Mouse (Mus musculus) neutrophil, adult 5-6 weeks (primary cell): ENCODE measurements around the gene Clcn6. TPM values are rescaled to one million over a fixed set of nuclear protein-coding genes. Genes with fewer than 3 reads are reported as not detected.
"Not testable (repeated sequence)": the region's sequence is repeated elsewhere in the genome, so short reads cannot be mapped to it uniquely, and the experiment has no call there.

Source experiments
- ATAC-seq: fragments of 151-379, 151-347 bp; 2 replicates; pipeline ENCODE4 v1.8.0; 2017; ENCODE audit warnings: mild to moderate bottlenecking, moderate TSS enrichment; ENCODE audit not compliant: insufficient number of reproducible peaks, poor library complexity, low FRiP score, severe bottlenecking; ENCODE audit errors: extremely low read depth
- total RNA-seq: library from RNA; stranded (forward); fragments of 200-1000 nt; gene quantifications from 2 replicates; pipeline ENCODE4 v1.2.3, GENCODE M21; 2017

Clcn6 gene
- total RNA-seq, 1 experiment from 2014 or later, result 14.9 TPM

GRCm38 (mm10) chr4:148046450-148047031, 7.9 kb upstream of the Clcn6 start:
- no peak for ATAC-seq

- ATAC-seq, result no peak
Measured at GRCm38 (mm10) chr4:148044113-148044512, 5.5 kb upstream of the Clcn6 start.

GRCm38 (mm10) chr4:148043327-148043726, 4.7 kb upstream of the Clcn6 start:
- not testable (repeated sequence) for ATAC-seq

GRCm38 (mm10) chr4:148041611-148042191, 3.1 kb upstream of the Clcn6 start:
- no peak for ATAC-seq

- ATAC-seq, result no peak
Measured at GRCm38 (mm10) chr4:148040933-148041610, 2.5 kb upstream of the Clcn6 start.

GRCm38 (mm10) chr4:148040029-148040830, 1.6 kb upstream of the Clcn6 start:
- ATAC-seq, result no peak

- no peak for ATAC-seq
Measured at GRCm38 (mm10) chr4:148039254-148040028, 820 bp upstream of the Clcn6 start.

- no peak for ATAC-seq
Measured at GRCm38 (mm10) chr4:148038079-148038599, 482 bp downstream of the Clcn6 start.

GRCm38 (mm10) chr4:148035440-148035839, 3.2 kb downstream of the Clcn6 start:
- no peak for ATAC-seq

GRCm38 (mm10) chr4:148033858-148034410, 4.7 kb downstream of the Clcn6 start:
- no peak for ATAC-seq

GRCm38 (mm10) chr4:148030506-148030905, 8.1 kb downstream of the Clcn6 start:
- no peak for ATAC-seq

- ATAC-seq, result no peak
Measured at GRCm38 (mm10) chr4:148029297-148029696, 9.3 kb downstream of the Clcn6 start.

- ATAC-seq, result no peak
Measured at GRCm38 (mm10) chr4:148024003-148024402, 14.6 kb downstream of the Clcn6 start.

- ATAC-seq, result no peak
Measured at GRCm38 (mm10) chr4:148018410-148018809, 20.2 kb downstream of the Clcn6 start.

GRCm38 (mm10) chr4:148016981-148017380, 21.6 kb downstream of the Clcn6 start:
- no peak for ATAC-seq

- no peak for ATAC-seq
Measured at GRCm38 (mm10) chr4:148015418-148015817, 23.2 kb downstream of the Clcn6 start.

GRCm38 (mm10) chr4:148012216-148012615, 26.4 kb downstream of the Clcn6 start:
- no peak for ATAC-seq

GRCm38 (mm10) chr4:148011332-148011731, 27.3 kb downstream of the Clcn6 start:
- ATAC-seq, result no peak
